Mouse (Mus musculus) G1E (cell line): Measurements from ENCODE around the gene Pex14. TPM values are rescaled to one million over a fixed set of nuclear protein-coding genes. Genes with fewer than 3 reads are reported as not detected.

ENCODE experiments used
- ATAC-seq: 2 replicates; pipeline ENCODE4 v1.8.0; 2016; ENCODE audit warnings: mild to moderate bottlenecking; ENCODE audit not compliant: insufficient number of reproducible peaks, poor library complexity, low FRiP score, severe bottlenecking; ENCODE audit errors: extremely low read depth
- DNase-seq: peaks from one replicate; pipeline ENCODE4 v3.0.0; 2012; ENCODE audit warnings: low spot score
- H3K27me3 ChIP-seq: 2 replicates; pipeline ENCODE4 v1.6.1; 2012; ENCODE audit warnings: mild to moderate bottlenecking, low read length, inconsistent platforms; ENCODE audit not compliant: insufficient read depth
- H3K36me3 ChIP-seq: replicated peaks from 2 replicates; pipeline ENCODE3; 2012; ENCODE audit warnings: mild to moderate bottlenecking, inconsistent platforms
- H3K4me1 ChIP-seq: 2 replicates; pipeline ENCODE4 v1.6.1; 2012; ENCODE audit warnings: low read depth, low read length, inconsistent platforms, mixed read lengths; ENCODE audit not compliant: insufficient read depth
- H3K4me3 ChIP-seq: 2 replicates; pipeline ENCODE4 v1.5.1; 2012; ENCODE audit warnings: low read depth, mild to moderate bottlenecking, inconsistent platforms, low read length, moderate library complexity, mixed read lengths
- H3K9me3 ChIP-seq: replicated peaks from 2 replicates; pipeline ENCODE4 v1.6.1; 2012; ENCODE audit warnings: inconsistent platforms
- CTCF ChIP-seq: IDR thresholded peaks from 2 replicates; pipeline ENCODE4 v1.5.1; 2012; ENCODE audit warnings: low read depth, low read length, inconsistent platforms, mixed read lengths
- GATA1 ChIP-seq: IDR thresholded peaks from 2 replicates; pipeline ENCODE4 v1.6.1; 2012; ENCODE audit warnings: borderline replicate concordance, low read length, inconsistent platforms, mixed read lengths
- GATA2 ChIP-seq: IDR thresholded peaks from 2 replicates; pipeline ENCODE4 v1.6.1; 2012; ENCODE audit warnings: low read depth, low read length, inconsistent platforms, borderline replicate concordance
- POLR2AphosphoS5 ChIP-seq: IDR thresholded peaks from 2 replicates; pipeline ENCODE4 v1.6.1; 2012; ENCODE audit warnings: low read depth, low read length, inconsistent platforms; ENCODE audit not compliant: insufficient replicate concordance
- TAL1 ChIP-seq: conservative IDR thresholded peaks from 2 replicates; pipeline ENCODE4 v1.6.1; 2012; ENCODE audit warnings: low read depth, low read length, inconsistent platforms, mixed read lengths
- polyA plus RNA-seq: library from polyadenylated mRNA; stranded (reverse); fragments of >175 nt; gene quantifications from 2 replicates; pipeline ENCODE4 v1.2.3, GENCODE M21; 2012
- total RNA-seq, 2 experiments: library from RNA; stranded (forward) in 1 of 2; stranded (reverse) in 1 of 2; fragments of 200-1000 nt in 1 of 2; fragments of >200 nt in 1 of 2; fragmentation: Nextera tagmentation in 1 of 2; gene quantifications; 2 replicates each; pipeline ENCODE4 v1.2.3; 2014 to 2017

Pex14 gene
- total RNA-seq (2014; fragmentation: Nextera tagmentation) (21.1 and 24.9 TPM in 2 replicates), total RNA-seq (2017) (13.3 and 17.5 TPM in 2 replicates), polyA plus RNA-seq (43.4 and 47.5 TPM in 2 replicates)

- Histone ChIP-seq H3K36me3 (peaks cover 20% of the 10 kb centered on the region), H3K9me3 (no peaks in the 10 kb centered on the region), H3K4me1 (peaks cover 36% of the 10 kb centered on the region), H3K4me3 (peak within 1 kb of the TSS; percentile 98), H3K27me3 (no peaks in the 10 kb centered on the region)
- no peak for TF ChIP-seq POLR2AphosphoS5
- no peak for TF ChIP-seq CTCF
- TF ChIP-seq GATA1 = no peak
- no peak for TF ChIP-seq GATA2
- no peak for TF ChIP-seq TAL1
- DNase-seq (peak; percentile 87), ATAC-seq (peak; percentile 54)
These were observed at the start of gene Pex14 for GRCm38 (mm10) chr4:149099369-149100017. Gene Pex14, minus strand, starts transcription at chr4:149099876.

GRCm38 (mm10) chr4:149149196-149149595 lies 49.5 kb upstream of the Pex14 start:
- TF ChIP-seq POLR2AphosphoS5 (no peak), GATA2 (no peak), GATA1 (no peak), CTCF (no peak), TAL1 (no peak)
- ATAC-seq = no peak
- peaks cover 8% of the 10 kb centered on the region for H3K4me1 ChIP-seq
- H3K9me3 ChIP-seq = peaks cover 4% of the 10 kb centered on the region
- H3K4me3 ChIP-seq = no peak overlapping the region
- H3K36me3 ChIP-seq = peaks cover 53% of the 10 kb centered on the region
- no peak for DNase-seq
- peaks cover 5% of the 10 kb centered on the region for H3K27me3 ChIP-seq

DNA sequence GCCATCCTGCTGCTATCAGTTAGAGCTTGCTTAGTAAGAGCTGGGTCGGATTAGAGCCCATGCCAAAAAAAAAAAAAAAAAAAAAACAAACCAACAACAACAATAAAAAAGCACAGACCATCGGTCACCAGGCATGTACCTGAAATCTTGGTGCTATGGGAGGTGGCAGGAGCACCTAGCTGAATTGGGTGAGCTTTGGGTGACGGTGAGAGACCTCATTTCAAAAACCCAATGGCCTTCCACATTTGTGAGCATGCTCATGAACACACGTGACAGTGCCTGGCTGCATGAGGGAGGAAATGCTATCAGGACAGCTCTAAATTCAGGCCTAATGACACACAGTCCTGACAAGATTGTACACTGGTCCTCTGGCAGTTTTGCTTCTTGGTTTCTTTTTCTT lies 48.4 kb upstream of the Pex14 start:
- peaks cover 8% of the 10 kb centered on the region for H3K27me3 ChIP-seq
- TF ChIP-seq GATA1 = no peak
- no peak for TF ChIP-seq GATA2
- no peak for TF ChIP-seq TAL1
- no peak for TF ChIP-seq CTCF
- TF ChIP-seq POLR2AphosphoS5 = no peak
- peaks cover 11% of the 10 kb centered on the region for H3K4me1 ChIP-seq
- H3K9me3 ChIP-seq = peaks cover 4% of the 10 kb centered on the region
- peaks cover 42% of the 10 kb centered on the region for H3K36me3 ChIP-seq
- H3K4me3 ChIP-seq = no peak overlapping the region
- no peak for DNase-seq
- no peak for ATAC-seq

GRCm38 (mm10) chr4:149147528-149147927 lies 47.9 kb upstream of the Pex14 start:
- peaks cover 8% of the 10 kb centered on the region for H3K27me3 ChIP-seq
- TF ChIP-seq TAL1 (no peak), GATA2 (no peak), POLR2AphosphoS5 (no peak), CTCF (no peak)
- peaks cover 37% of the 10 kb centered on the region for H3K36me3 ChIP-seq
- H3K4me1 ChIP-seq = peaks cover 11% of the 10 kb centered on the region
- H3K9me3 ChIP-seq = peaks cover 4% of the 10 kb centered on the region
- no peak overlapping the region for H3K4me3 ChIP-seq
- no peak for ATAC-seq
- DNase-seq = no peak

- Histone ChIP-seq H3K4me3 (no peak overlapping the region), H3K27me3 (peaks cover 18% of the 10 kb centered on the region), H3K9me3 (no peaks in the 10 kb centered on the region), H3K4me1 (peaks cover 9% of the 10 kb centered on the region), H3K36me3 (peaks cover 13% of the 10 kb centered on the region)
- TF ChIP-seq TAL1 (no peak), GATA2 (no peak), CTCF (no peak), GATA1 (no peak), POLR2AphosphoS5 (no peak)
- DNase-seq (no peak), ATAC-seq (no peak)
These were observed 45.5 kb upstream of the Pex14 start for GRCm38 (mm10) chr4:149145151-149145550.

- Histone ChIP-seq H3K4me1 (peaks cover 9% of the 10 kb centered on the region), H3K36me3 (peaks cover 6% of the 10 kb centered on the region), H3K4me3 (no peak overlapping the region), H3K27me3 (peaks cover 18% of the 10 kb centered on the region), H3K9me3 (no peaks in the 10 kb centered on the region)
- TF ChIP-seq GATA1 (no peak), CTCF (peak; percentile 92)
- DNase-seq (peak; percentile 64), ATAC-seq (peak; percentile 49; the same call in 1 of the 2 replicates)
These were observed 44.8 kb upstream of the Pex14 start for GRCm38 (mm10) chr4:149144459-149144858.

DNA sequence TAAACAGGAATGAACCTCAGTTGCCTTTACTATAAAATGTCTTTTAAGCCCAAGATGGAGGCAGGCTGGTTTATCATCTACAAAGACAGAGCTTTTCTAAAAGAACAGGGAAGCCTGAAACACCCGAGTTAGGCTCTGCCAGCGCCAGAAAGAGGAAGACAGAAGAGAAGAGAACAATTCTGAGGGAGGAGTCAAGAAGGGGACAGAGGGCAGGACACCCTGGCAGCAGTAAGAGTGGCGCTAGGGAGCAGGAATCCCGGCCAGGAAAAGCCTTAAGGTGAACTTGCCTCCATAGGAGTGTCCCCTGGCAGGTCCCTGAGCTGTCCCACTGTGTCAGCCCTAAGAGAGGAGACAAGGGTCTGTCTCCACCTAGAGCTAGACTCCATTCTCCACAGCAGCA lies 43.9 kb upstream of the Pex14 start:
- ATAC-seq (no peak), DNase-seq (no peak)
- H3K36me3 ChIP-seq = no peaks in the 10 kb centered on the region

More for the DNA sequence above, 43.9 kb upstream of the Pex14 start:
- H3K4me1 ChIP-seq = peaks cover 9% of the 10 kb centered on the region
- no peaks in the 10 kb centered on the region for H3K9me3 ChIP-seq
- TF ChIP-seq CTCF (no peak), GATA1 (no peak), TAL1 (no peak), GATA2 (no peak), POLR2AphosphoS5 (no peak)
- H3K4me3 ChIP-seq = no peak overlapping the region
- H3K27me3 ChIP-seq = peaks cover 18% of the 10 kb centered on the region
